Comparison of ENCODE assay signal across 7 mouse cellular contexts in the genomic region with DNA sequence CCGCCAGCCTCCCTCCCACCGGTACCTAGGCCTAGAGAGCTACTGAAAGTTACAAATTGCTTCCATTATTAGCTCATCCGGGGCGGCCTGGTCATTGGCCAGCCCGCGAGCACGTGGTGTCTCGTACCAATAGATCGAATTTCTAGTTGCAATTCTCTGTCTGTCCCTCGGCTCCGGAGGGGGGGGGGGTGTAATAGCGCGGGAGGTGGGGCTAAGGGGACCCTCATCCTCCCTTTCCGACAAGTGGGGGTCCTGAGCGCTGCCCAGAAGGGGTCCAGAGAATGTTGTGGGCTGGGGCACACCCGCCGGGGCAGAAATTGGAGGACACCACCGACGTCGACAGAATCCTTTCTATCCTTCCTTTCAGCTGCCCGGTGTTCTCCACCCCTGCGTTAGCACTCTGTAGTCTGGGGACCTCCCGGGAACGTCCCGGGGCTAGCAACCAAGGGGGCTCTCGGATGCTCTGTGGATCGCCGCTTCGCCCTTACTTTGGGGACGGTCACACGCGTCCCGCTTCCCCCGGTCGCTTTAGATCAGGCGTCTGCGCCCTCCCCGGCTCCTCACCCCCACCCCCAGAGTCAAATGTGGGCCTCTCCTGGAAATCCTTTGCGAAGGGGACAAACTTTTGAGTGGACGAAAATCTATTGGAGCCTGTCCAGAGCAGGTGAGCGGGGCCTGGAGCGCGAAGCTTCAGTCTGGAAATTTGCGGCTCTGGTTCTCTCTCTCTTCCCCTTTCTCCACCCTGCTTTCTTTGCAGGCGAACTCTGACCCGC.
A peak's percentile ranks its signal among the peaks of the same experiment; 100 is the strongest.
DNase-seq lines count a peak whose midpoint lies in the region; ATAC-seq and TF ChIP-seq lines count a peak whose summit lies in the region.

No protein-coding gene starts in this region.

- peaks cover 32% of the 10 kb centered on the region for H3K36me3 ChIP-seq in G1E (replicated peaks)
- H3K36me3 ChIP-seq in kidney, embryonic 15.5 days: no peaks in the 10 kb centered on the region
- no peaks in the 10 kb centered on the region for H3K36me3 ChIP-seq in midbrain, embryonic 15.5 days (replicated peaks)

- 1% methylated on average over 46 of the region's 46 CpGs for WGBS in kidney, embryonic 15.5 days
- under 1% methylated on average over 46 of the region's 46 CpGs for WGBS in midbrain, embryonic 15.5 days
- 4% methylated on average over 46 of the region's 46 CpGs for WGBS in cerebellum, adult 2 months

- H3K4me1 ChIP-seq in G1E (ENCODE audit: insufficient read depth, low read depth, low read length): peaks cover 39% of the 10 kb centered on the region
- peaks cover 61% of the 10 kb centered on the region for H3K4me1 ChIP-seq in kidney, embryonic 15.5 days
- peaks cover 23% of the 10 kb centered on the region for H3K4me1 ChIP-seq in midbrain, embryonic 15.5 days
- no peaks in the 10 kb centered on the region for H3K4me1 ChIP-seq in cerebellum, adult 2 months (ENCODE audit: control insufficient read depth, insufficient read depth, low read length)

- DNase-seq in G1E (ENCODE audit: low spot score): peak; percentile 81
- DNase-seq in adrenal gland, postnatal 25 days: peak; percentile 58
- peak; percentile 64 for DNase-seq in gastrocnemius, postnatal 10 days
- no peak for DNase-seq in cerebellum, adult 2 months
- no peak for DNase-seq in right cerebral cortex, postnatal 10 days (ENCODE audit: low spot score in 2 of 2)

- no peak for TF ChIP-seq CTCF in G1E (IDR thresholded peaks at IDR 0.05; ENCODE audit: low read depth, low read length)
- TF ChIP-seq CTCF in cerebellum, adult 2 months (IDR thresholded peaks at IDR 0.05; ENCODE audit: borderline replicate concordance, insufficient read depth, low read depth, low read length): no peak

- peak overlapping the region; percentile 89 for H3K4me2 ChIP-seq in kidney, embryonic 15.5 days
- H3K4me2 ChIP-seq in midbrain, embryonic 15.5 days: peak overlapping the region; percentile 69

- H3K27me3 ChIP-seq in G1E (ENCODE audit: insufficient read depth, low read length): no peaks in the 10 kb centered on the region
- peaks cover 17% of the 10 kb centered on the region for H3K27me3 ChIP-seq in kidney, embryonic 15.5 days
- H3K27me3 ChIP-seq in midbrain, embryonic 15.5 days (replicated peaks): peaks cover 56% of the 10 kb centered on the region
- H3K27me3 ChIP-seq in cerebellum, adult 2 months (ENCODE audit: control insufficient read depth, insufficient read depth, low read length): peaks cover 3% of the 10 kb centered on the region; the same call in 1 of the 2 replicates

- H3K9me3 ChIP-seq in G1E (replicated peaks): no peaks in the 10 kb centered on the region
- H3K9me3 ChIP-seq in kidney, embryonic 15.5 days (replicated peaks): no peaks in the 10 kb centered on the region
- H3K9me3 ChIP-seq in midbrain, embryonic 15.5 days: no peaks in the 10 kb centered on the region

- peak overlapping the region; percentile 52 for H3K9ac ChIP-seq in kidney, embryonic 15.5 days
- peak overlapping the region; percentile 2; the same call in 1 of the 2 replicates for H3K9ac ChIP-seq in midbrain, embryonic 15.5 days

- peak overlapping the region; percentile 57 for H3K27ac ChIP-seq in kidney, embryonic 15.5 days
- no peak overlapping the region for H3K27ac ChIP-seq in midbrain, embryonic 15.5 days
- H3K27ac ChIP-seq in cerebellum, adult 2 months (ENCODE audit: insufficient read depth, low read length): no peak overlapping the region

- TF ChIP-seq POLR2A in cerebellum, adult 2 months (IDR thresholded peaks at IDR 0.05; ENCODE audit: borderline replicate concordance, insufficient read depth, low read length): no peak

- ATAC-seq in G1E (ENCODE audit: extremely low read depth, insufficient number of reproducible peaks, low FRiP score, poor library complexity, severe bottlenecking): peak; percentile 81
- peak; percentile 81 for ATAC-seq in kidney, embryonic 15.5 days (replicated peaks; ENCODE audit: low FRiP score)
- ATAC-seq in midbrain, embryonic 15.5 days (replicated peaks): 0 out of 2 replicates have a peak, but pooled peaks have one; percentile 51

- peak overlapping the region; percentile 71 for H3K4me3 ChIP-seq in G1E (ENCODE audit: low read depth, low read length)
- H3K4me3 ChIP-seq in kidney, embryonic 15.5 days (replicated peaks): peak overlapping the region; percentile 57
- peak overlapping the region; percentile 41 for H3K4me3 ChIP-seq in midbrain, embryonic 15.5 days
- no peak overlapping the region for H3K4me3 ChIP-seq in cerebellum, adult 2 months (replicated peaks; ENCODE audit: insufficient read depth, low read depth, low read length)

Comparison
In these comparisons a context has a peak if more than half of its experiments do, and no peak if none do; other contexts are left out.
1. DNase-seq: peak in G1E (single experiment), adrenal gland, postnatal 25 days (single experiment) and gastrocnemius, postnatal 10 days (single experiment); none in cerebellum, adult 2 months (0 of 2) and right cerebral cortex, postnatal 10 days (0 of 2).
2. Peak in every context shown above with its lines, with median percentiles within 50 percentile points of each other: ATAC-seq.